Mouse (Mus musculus): ENCODE results near the gene Fam71a. TPM values are rescaled to one million over a fixed set of nuclear protein-coding genes. Genes with fewer than 3 reads are reported as not detected.
A peak's percentile ranks its signal among the peaks of the same experiment; 100 is the strongest.
"Not testable (repeated sequence)": the region's sequence is repeated elsewhere in the genome, so short reads cannot be mapped to it uniquely, and the experiment has no call there.

Gene Fam71a
- polyA plus RNA-seq, 1 experiment from 2014 or later: not detected

DNA sequence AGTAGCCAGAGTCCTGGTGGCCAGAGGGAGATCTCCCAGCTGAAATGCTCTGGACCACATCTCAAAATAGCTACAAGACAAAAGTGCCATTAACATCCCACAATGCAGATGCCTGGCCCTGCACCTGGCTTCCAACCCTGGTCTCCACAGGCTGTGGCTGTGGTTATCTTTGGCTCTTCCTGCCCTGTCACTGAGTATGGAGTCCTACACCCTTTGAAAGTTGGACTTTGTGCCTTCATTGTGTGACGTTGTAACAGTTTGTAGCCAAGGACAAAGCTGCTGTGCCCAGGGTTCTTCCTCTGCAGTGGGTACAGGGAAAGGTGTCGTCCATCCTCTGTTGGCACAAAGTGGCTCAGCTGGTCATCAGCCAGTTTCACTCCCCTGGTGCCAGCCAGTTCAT lies 5.8 kb upstream of the Fam71a start:
- no peaks in the 10 kb centered on the region for H3K4me1 ChIP-seq (replicated peaks; ENCODE audit: control insufficient read depth, insufficient read depth, low read length)
- H3K9ac ChIP-seq (ENCODE audit: low read length): no peak overlapping the region
- H3K27ac ChIP-seq (ENCODE audit: low read length): no peak overlapping the region

DNA sequence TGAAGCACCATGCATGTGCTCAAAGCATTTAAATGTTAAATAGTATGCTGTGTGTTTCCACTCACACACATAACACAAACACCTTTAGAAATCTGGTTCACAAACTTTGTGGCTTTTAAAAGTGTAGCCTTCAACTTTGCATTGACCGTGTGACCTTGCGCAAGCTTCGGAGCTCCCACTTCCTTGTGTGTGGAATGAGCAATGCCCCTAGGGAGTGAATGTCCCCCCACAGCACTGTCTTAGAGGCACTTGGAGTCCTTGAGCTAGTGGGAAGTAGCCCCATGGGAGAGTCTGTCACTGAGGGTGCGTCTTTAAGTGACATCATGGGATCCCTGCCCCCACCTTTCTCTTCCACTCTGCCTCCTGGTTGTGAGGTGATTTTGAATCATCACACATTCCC lies 1.6 kb upstream of the Fam71a start:
- H3K4me2 ChIP-seq (ENCODE audit: low read depth, low read length): no peak overlapping the region
- 52% methylated on average over 4 of the region's 4 CpGs for WGBS
- H3K27ac ChIP-seq (ENCODE audit: low read length): no peak overlapping the region
- H3K27me3 ChIP-seq (ENCODE audit: control insufficient read depth, insufficient read depth, low read depth, low read length): no peaks in the 10 kb centered on the region
- no peaks in the 10 kb centered on the region for H3K9me3 ChIP-seq (ENCODE audit: control insufficient read depth, low read length)
- no peak overlapping the region for H3K9ac ChIP-seq (ENCODE audit: low read length)
- H3K4me1 ChIP-seq (replicated peaks; ENCODE audit: control insufficient read depth, insufficient read depth, low read length): no peaks in the 10 kb centered on the region
- H3K36me3 ChIP-seq (ENCODE audit: control insufficient read depth, insufficient read depth, low read length): no peaks in the 10 kb centered on the region
- no peak for ATAC-seq (ENCODE audit: low read depth)
- no peak overlapping the region for H3K4me3 ChIP-seq (ENCODE audit: low read length)

More for the DNA sequence above, 5.8 kb upstream of the Fam71a start:
- no peaks in the 10 kb centered on the region for H3K9me3 ChIP-seq (ENCODE audit: control insufficient read depth, low read length)
- no peak overlapping the region for H3K4me2 ChIP-seq (ENCODE audit: low read depth, low read length)
- H3K4me3 ChIP-seq (ENCODE audit: low read length): no peak overlapping the region
- H3K36me3 ChIP-seq (ENCODE audit: control insufficient read depth, insufficient read depth, low read length): no peaks in the 10 kb centered on the region
- no peak for ATAC-seq (ENCODE audit: low read depth)
- H3K27me3 ChIP-seq (ENCODE audit: control insufficient read depth, insufficient read depth, low read depth, low read length): no peaks in the 10 kb centered on the region
- 80% methylated on average over 2 of the region's 2 CpGs for WGBS

DNA sequence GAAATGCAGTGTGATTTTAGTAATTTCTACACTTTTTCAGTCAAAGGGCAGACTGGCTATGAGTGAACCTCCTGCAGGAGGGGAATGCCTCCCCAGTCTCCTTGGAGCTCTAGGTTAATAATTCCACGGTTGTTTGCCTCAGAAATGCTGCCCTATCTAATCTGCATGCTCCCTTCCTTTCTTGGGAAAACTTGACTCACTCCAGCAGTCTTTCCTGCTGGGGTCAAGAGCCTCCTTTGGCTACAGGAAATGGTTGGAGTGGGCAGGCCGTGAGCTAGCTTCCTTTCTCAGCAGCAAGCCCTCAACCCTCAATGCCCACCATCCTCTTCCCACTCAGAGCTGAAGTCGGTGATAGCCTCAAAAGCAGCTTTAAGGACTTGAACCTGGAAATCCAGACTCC lies 10.3 kb downstream of the Fam71a start:
- H3K27ac ChIP-seq (ENCODE audit: low read length): 0 out of 2 replicates have a peak overlapping the region, but pooled peaks have one; percentile 18
- H3K4me1 ChIP-seq (replicated peaks; ENCODE audit: control insufficient read depth, insufficient read depth, low read length): peaks cover 6% of the 10 kb centered on the region; the same call in 1 of the 2 replicates
- 21% methylated on average over 3 of the region's 3 CpGs for WGBS
- H3K36me3 ChIP-seq (ENCODE audit: control insufficient read depth, insufficient read depth, low read length): no peaks in the 10 kb centered on the region
- no peak overlapping the region for H3K4me3 ChIP-seq (ENCODE audit: low read length)
- H3K27me3 ChIP-seq (ENCODE audit: control insufficient read depth, insufficient read depth, low read depth, low read length): no peaks in the 10 kb centered on the region
- no peak overlapping the region for H3K9ac ChIP-seq (ENCODE audit: low read length)
- H3K9me3 ChIP-seq (ENCODE audit: control insufficient read depth, low read length): peaks cover 7% of the 10 kb centered on the region
- ATAC-seq (ENCODE audit: low read depth): no peak
- no peak overlapping the region for H3K4me2 ChIP-seq (ENCODE audit: low read depth, low read length)

DNA sequence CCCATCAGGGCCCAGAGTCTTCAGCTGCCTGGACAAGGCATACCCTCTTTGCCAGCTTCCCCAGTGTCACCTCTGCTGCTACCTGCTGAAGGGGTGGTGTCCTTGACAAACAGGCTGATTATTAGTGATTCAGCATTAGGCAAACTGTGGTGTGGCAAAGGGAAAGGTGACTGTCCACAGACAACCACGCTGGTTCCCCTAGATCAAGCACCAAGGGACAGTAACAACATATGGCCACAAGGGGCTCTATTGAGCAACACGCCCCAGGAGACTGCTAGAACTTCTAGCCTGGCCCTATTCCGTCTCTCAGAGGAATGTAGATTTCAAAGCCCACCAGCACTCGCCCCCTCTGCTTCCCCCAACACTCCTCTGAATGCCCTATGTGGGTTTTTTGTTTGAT lies 11.6 kb downstream of the Fam71a start:
- ATAC-seq (ENCODE audit: low read depth): 0 out of 2 replicates have a peak, but pooled peaks have one; percentile 47
- Histone ChIP-seq H3K27me3 (ENCODE audit: control insufficient read depth, insufficient read depth, low read depth, low read length) (no peaks in the 10 kb centered on the region), H3K4me3 (ENCODE audit: low read length) (no peak overlapping the region), H3K36me3 (ENCODE audit: control insufficient read depth, insufficient read depth, low read length) (no peaks in the 10 kb centered on the region), H3K27ac (ENCODE audit: low read length) (no peak overlapping the region), H3K4me2 (ENCODE audit: low read depth, low read length) (no peak overlapping the region), H3K9me3 (ENCODE audit: control insufficient read depth, low read length) (peaks cover 7% of the 10 kb centered on the region), H3K4me1 (replicated peaks; ENCODE audit: control insufficient read depth, insufficient read depth, low read length) (peaks cover 6% of the 10 kb centered on the region; the same call in 1 of the 2 replicates), H3K9ac (ENCODE audit: low read length) (no peak overlapping the region)
- WGBS: 22% methylated on average over 4 of the region's 4 CpGs

DNA sequence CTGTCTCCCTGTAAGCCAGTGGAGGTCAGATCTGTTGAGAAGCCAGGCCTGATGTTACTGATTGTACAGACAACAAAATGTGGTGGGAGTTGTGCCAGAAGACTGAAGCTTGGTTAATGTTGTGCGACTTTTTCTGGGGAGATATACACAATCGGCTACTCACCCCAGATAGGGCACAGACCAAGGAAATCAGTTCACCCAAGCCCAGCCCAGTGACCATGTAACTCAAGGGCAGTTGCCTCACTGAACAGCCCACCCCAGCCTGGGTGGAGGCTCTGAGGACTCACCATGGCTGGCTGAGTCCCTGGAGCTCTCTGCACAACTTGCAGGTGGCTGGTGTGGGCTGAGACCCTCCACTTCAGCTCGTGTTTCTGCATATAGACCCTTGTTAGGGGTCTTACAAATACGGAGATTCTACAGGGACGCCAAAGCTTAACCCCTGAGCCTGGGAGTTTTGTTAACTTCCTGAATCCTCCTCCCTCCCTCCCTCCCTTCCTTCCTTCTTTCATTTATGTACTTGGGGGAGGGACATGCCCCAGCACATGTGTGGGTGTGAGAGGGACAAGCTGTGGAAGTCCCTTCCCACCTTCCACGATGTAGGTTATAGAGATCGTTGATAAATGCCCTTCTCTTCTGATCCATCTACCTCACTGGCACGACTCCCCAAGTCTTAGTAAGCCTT lies 13.6 kb downstream of the Fam71a start:
- H3K4me1 ChIP-seq (replicated peaks; ENCODE audit: control insufficient read depth, insufficient read depth, low read length): peaks cover 6% of the 10 kb centered on the region; the same call in 1 of the 2 replicates
- H3K27me3 ChIP-seq (ENCODE audit: control insufficient read depth, insufficient read depth, low read depth, low read length): no peaks in the 10 kb centered on the region
- H3K4me3 ChIP-seq (ENCODE audit: low read length): no peak overlapping the region
- H3K9me3 ChIP-seq (ENCODE audit: control insufficient read depth, low read length): no peaks in the 10 kb centered on the region; the same call in 1 of the 2 replicates
- ATAC-seq (ENCODE audit: low read depth): no peak
- H3K36me3 ChIP-seq (ENCODE audit: control insufficient read depth, insufficient read depth, low read length): no peaks in the 10 kb centered on the region
- 55% methylated on average over 8 of the region's 8 CpGs for WGBS
- H3K9ac ChIP-seq (ENCODE audit: low read length): no peak overlapping the region
- H3K4me2 ChIP-seq (ENCODE audit: low read depth, low read length): no peak overlapping the region
- no peak overlapping the region for H3K27ac ChIP-seq (ENCODE audit: low read length)

DNA sequence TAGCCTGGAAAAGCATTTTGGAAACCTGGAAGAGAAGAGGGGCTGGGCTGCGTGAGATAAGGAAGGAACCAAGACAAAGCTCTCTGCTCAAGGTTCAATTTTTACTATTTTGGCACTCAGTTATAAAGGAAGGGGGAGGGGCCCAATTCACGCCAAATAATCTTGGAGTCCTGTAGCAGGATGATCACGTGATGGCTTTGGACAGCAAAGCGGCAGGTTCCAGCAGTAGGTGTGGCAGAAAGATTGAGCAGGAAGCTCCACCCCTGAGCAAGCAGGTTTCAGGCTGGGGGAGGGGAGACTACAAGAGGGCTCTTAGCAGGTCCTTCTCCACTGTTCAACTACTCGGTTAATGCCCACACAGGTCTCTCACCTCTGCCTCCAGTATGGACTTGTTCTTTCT lies 15.1 kb downstream of the Fam71a start:
- H3K9me3 ChIP-seq (ENCODE audit: control insufficient read depth, low read length); ATAC-seq (ENCODE audit: low read depth); H3K4me1 ChIP-seq (replicated peaks; ENCODE audit: control insufficient read depth, insufficient read depth, low read length); H3K4me3 ChIP-seq (ENCODE audit: low read length); H3K9ac ChIP-seq (ENCODE audit: low read length); H3K36me3 ChIP-seq (ENCODE audit: control insufficient read depth, insufficient read depth, low read length); H3K27ac ChIP-seq (ENCODE audit: low read length); H3K4me2 ChIP-seq (ENCODE audit: low read depth, low read length); H3K27me3 ChIP-seq (ENCODE audit: control insufficient read depth, insufficient read depth, low read depth, low read length): not testable (repeated sequence)
- 61% methylated on average over 5 of the region's 5 CpGs for WGBS

DNA sequence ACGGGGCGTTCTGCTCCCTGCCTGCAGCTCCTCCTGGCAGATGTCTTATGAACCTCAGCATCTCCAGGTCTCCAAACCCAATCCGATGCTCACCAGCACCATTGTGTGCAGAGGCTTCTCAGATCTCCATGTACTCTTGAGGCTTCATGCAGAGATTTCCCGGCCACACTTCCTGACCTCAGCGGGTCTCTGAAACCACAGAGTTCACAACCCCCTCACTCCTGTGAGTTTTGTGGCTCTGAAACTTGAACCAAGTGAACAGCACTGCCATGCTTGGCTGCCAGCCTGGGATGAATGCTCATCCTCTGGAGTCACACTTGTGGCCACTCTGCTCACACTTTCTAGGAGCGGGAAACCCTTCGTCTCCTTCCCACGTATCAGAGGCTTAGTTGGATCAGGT lies 23.6 kb downstream of the Fam71a start:
- Histone ChIP-seq H3K36me3 (ENCODE audit: control insufficient read depth, insufficient read depth, low read length) (no peaks in the 10 kb centered on the region), H3K27me3 (ENCODE audit: control insufficient read depth, insufficient read depth, low read depth, low read length) (no peaks in the 10 kb centered on the region), H3K9me3 (ENCODE audit: control insufficient read depth, low read length) (no peaks in the 10 kb centered on the region), H3K4me3 (ENCODE audit: low read length) (no peak overlapping the region), H3K4me2 (ENCODE audit: low read depth, low read length) (no peak overlapping the region), H3K9ac (ENCODE audit: low read length) (no peak overlapping the region), H3K4me1 (replicated peaks; ENCODE audit: control insufficient read depth, insufficient read depth, low read length) (0 out of 2 replicates have a peak, but pooled peaks cover 3% of the 10 kb centered on the region), H3K27ac (ENCODE audit: low read length) (no peak overlapping the region)
- WGBS: 80% methylated on average over 8 of the region's 8 CpGs
- no peak for ATAC-seq (ENCODE audit: low read depth)

DNA sequence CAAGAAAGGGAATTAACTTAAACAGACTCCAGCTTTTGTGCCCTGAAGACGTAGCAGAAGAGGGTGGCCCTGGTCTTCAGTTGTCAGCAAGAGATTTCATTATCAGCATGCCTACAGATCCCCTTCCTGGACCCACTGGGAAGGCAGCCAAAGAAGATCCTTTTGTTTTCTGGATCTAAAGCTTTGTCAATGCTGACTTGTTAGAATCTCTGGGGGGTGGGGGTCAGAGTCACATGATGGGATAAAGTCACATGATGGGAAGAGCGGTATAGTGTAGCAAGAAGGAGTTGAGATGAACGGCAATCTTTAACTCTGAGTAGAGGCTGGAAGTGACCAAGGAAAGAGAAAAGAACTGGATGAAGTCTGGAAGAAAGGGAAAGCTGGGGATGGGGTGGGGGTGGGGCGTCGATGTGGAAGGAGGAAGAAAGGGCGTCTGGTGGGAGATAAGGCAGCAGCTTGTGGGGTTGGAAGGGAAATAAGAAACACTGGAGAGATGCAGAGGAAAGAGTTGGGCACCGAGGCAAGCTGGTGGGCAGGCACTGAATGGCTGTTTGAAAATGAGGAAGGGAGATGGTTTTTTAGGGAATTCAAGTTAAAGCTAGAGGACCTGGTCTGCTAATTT lies 25.6 kb downstream of the Fam71a start:
- WGBS: 52% methylated on average over 7 of the region's 7 CpGs
- H3K27ac ChIP-seq (ENCODE audit: low read length): no peak overlapping the region
- H3K27me3 ChIP-seq (ENCODE audit: control insufficient read depth, insufficient read depth, low read depth, low read length): no peaks in the 10 kb centered on the region
- H3K9me3 ChIP-seq (ENCODE audit: control insufficient read depth, low read length): no peaks in the 10 kb centered on the region
- no peak overlapping the region for H3K4me2 ChIP-seq (ENCODE audit: low read depth, low read length)
- no peaks in the 10 kb centered on the region for H3K36me3 ChIP-seq (ENCODE audit: control insufficient read depth, insufficient read depth, low read length)
- ATAC-seq (ENCODE audit: low read depth): no peak
- 0 out of 2 replicates have a peak, but pooled peaks cover 3% of the 10 kb centered on the region for H3K4me1 ChIP-seq (replicated peaks; ENCODE audit: control insufficient read depth, insufficient read depth, low read length)
- no peak overlapping the region for H3K9ac ChIP-seq (ENCODE audit: low read length)
- no peak overlapping the region for H3K4me3 ChIP-seq (ENCODE audit: low read length)

DNA sequence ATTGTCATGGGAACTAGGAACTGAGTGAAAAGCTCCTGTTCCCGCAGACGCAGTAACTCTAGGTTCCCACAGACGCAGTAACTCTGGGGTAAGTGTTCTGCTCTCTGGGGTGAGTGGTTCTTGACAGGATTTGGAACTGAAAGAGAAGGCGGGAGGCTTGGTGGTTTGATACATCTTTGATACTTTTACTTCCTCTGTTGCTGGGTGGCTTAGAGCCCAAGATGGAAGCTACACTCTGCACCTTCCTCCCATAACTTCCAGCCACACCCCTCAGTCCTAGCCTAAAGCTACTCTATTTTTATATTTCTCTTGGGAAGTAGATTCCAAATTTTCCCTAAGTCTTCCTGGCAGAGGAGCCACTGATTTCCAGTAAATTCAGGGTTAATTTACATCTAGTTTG lies 26.2 kb downstream of the Fam71a start:
- no peak overlapping the region for H3K27ac ChIP-seq (ENCODE audit: low read length)
- no peak for ATAC-seq (ENCODE audit: low read depth)
- no peaks in the 10 kb centered on the region for H3K36me3 ChIP-seq (ENCODE audit: control insufficient read depth, insufficient read depth, low read length)
- 82% methylated on average over 4 of the region's 4 CpGs for WGBS
- H3K9me3 ChIP-seq (ENCODE audit: control insufficient read depth, low read length): no peaks in the 10 kb centered on the region
- no peak overlapping the region for H3K9ac ChIP-seq (ENCODE audit: low read length)
- H3K4me1 ChIP-seq (replicated peaks; ENCODE audit: control insufficient read depth, insufficient read depth, low read length): 0 out of 2 replicates have a peak, but pooled peaks cover 3% of the 10 kb centered on the region
- no peak overlapping the region for H3K4me2 ChIP-seq (ENCODE audit: low read depth, low read length)
- no peak overlapping the region for H3K4me3 ChIP-seq (ENCODE audit: low read length)
- H3K27me3 ChIP-seq (ENCODE audit: control insufficient read depth, insufficient read depth, low read depth, low read length): no peaks in the 10 kb centered on the region
